Mouse (Mus musculus): ENCODE measurements at regions not wholly inside any gene's neighbourhood (a gene's known extent, or its start where the extent isn't known, plus 50 kb on each side); places are given as distances from the start of the nearest gene placed in this dataset.

GRCm38 (mm10) chr17:89802148-89802547, 108.1 kb downstream of the Gm10184 start:
- intact Hi-C loops (cut with DNase I) = no loop called here
- no peak for TF ChIP-seq CTCF (IDR thresholded peaks at IDR 0.05)
- no peak for DNase-seq (ENCODE audit: extremely low spot score in 1 of 2, low spot score in 2 of 2)
- H3K27ac ChIP-seq = no peak overlapping the region
- no peak overlapping the region for H3K4me3 ChIP-seq

GRCm38 (mm10) chr17:89777570-89777969, 132.7 kb downstream of the Gm10184 start:
- no peak for DNase-seq (ENCODE audit: extremely low spot score in 1 of 2, low spot score in 2 of 2)
- TF ChIP-seq CTCF (IDR thresholded peaks at IDR 0.05) = no peak
- Histone ChIP-seq H3K27ac (no peak overlapping the region), H3K4me3 (no peak overlapping the region)
- intact Hi-C loops (cut with DNase I) = no loop called here

GRCm38 (mm10) chr17:89766229-89766875, 143.9 kb downstream of the Gm10184 start:
- intact Hi-C loops (cut with DNase I) = no loop called here
- Histone ChIP-seq H3K4me3 (no peak overlapping the region), H3K27ac (no peak overlapping the region)
- no peak for DNase-seq (ENCODE audit: extremely low spot score in 1 of 2, low spot score in 2 of 2)
- TF ChIP-seq CTCF (IDR thresholded peaks at IDR 0.05) = no peak

GRCm38 (mm10) chr17:89737418-89737817, 172.8 kb downstream of the Gm10184 start:
- no peak overlapping the region for H3K27ac ChIP-seq
- H3K4me3 ChIP-seq = no peak overlapping the region
- TF ChIP-seq CTCF (IDR thresholded peaks at IDR 0.05) = peak; percentile 62
- DNase-seq (ENCODE audit: extremely low spot score in 1 of 2, low spot score in 2 of 2) = no peak
- intact Hi-C loops (cut with DNase I) = loop anchor here (10.0 kb wide), 1 partner anchor 347 kb away; no protein-coding TSS in a partner anchor

- no peak for DNase-seq (ENCODE audit: extremely low spot score in 1 of 2, low spot score in 2 of 2)
- Histone ChIP-seq H3K27ac (no peak overlapping the region), H3K4me3 (no peak overlapping the region)
- TF ChIP-seq CTCF (IDR thresholded peaks at IDR 0.05) = peak; percentile 30
- intact Hi-C loops (cut with DNase I) = no loop called here
These were observed 184.7 kb downstream of the Gm10184 start for GRCm38 (mm10) chr17:89725534-89725933.

GRCm38 (mm10) chr17:89681798-89682197, 228.5 kb downstream of the Gm10184 start:
- DNase-seq (ENCODE audit: extremely low spot score in 1 of 2, low spot score in 2 of 2) = no peak
- intact Hi-C loops (cut with DNase I) = no loop called here
- no peak for TF ChIP-seq CTCF (IDR thresholded peaks at IDR 0.05)

GRCm38 (mm10) chr17:89658326-89658725, 251.9 kb downstream of the Gm10184 start:
- TF ChIP-seq CTCF (IDR thresholded peaks at IDR 0.05) = no peak
- intact Hi-C loops (cut with DNase I) = no loop called here
- Histone ChIP-seq H3K4me3 (no peak overlapping the region), H3K27ac (no peak overlapping the region)
- DNase-seq (ENCODE audit: extremely low spot score in 1 of 2, low spot score in 2 of 2) = no peak

More at GRCm38 (mm10) chr17:89681798-89682197, 228.5 kb downstream of the Gm10184 start:
- H3K4me3 ChIP-seq = no peak overlapping the region
- H3K27ac ChIP-seq = no peak overlapping the region

- TF ChIP-seq CTCF (IDR thresholded peaks at IDR 0.05) = no peak
- peak overlapping the region; percentile 4 for H3K27ac ChIP-seq
- no peak for DNase-seq (ENCODE audit: extremely low spot score in 1 of 2, low spot score in 2 of 2)
- no peak overlapping the region for H3K4me3 ChIP-seq
- intact Hi-C loops (cut with DNase I) = no loop called here
These were observed 254.0 kb downstream of the Gm10184 start for GRCm38 (mm10) chr17:89656211-89656610.

GRCm38 (mm10) chr17:89654089-89654813, 256.0 kb downstream of the Gm10184 start:
- DNase-seq (ENCODE audit: extremely low spot score in 1 of 2, low spot score in 2 of 2) = peak; percentile 68 to 71
- peak; percentile 78 for TF ChIP-seq CTCF (IDR thresholded peaks at IDR 0.05)
- intact Hi-C loops (cut with DNase I) = loop anchor here (1.0 to 5.0 kb wide), 6 partner anchors 99 to 928 kb away; no protein-coding TSS in a partner anchor
- Histone ChIP-seq H3K4me3 (no peak overlapping the region), H3K27ac (peak overlapping the region; percentile 74)

- Histone ChIP-seq H3K4me3 (no peak overlapping the region), H3K27ac (no peak overlapping the region)
- DNase-seq (ENCODE audit: extremely low spot score in 1 of 2, low spot score in 2 of 2) = no peak
- TF ChIP-seq CTCF (IDR thresholded peaks at IDR 0.05) = no peak
- intact Hi-C loops (cut with DNase I) = no loop called here
These were observed 264.2 kb downstream of the Gm10184 start for GRCm38 (mm10) chr17:89646000-89646399.

All from left cerebral cortex, adult 2 months (tissue).